Mouse (Mus musculus) left cerebral cortex, postnatal 36 days (tissue): ENCODE measurements at regions not wholly inside any gene's neighbourhood (a gene's known extent, or its start where the extent isn't known, plus 50 kb on each side); places are given as distances from the start of the nearest gene placed in this dataset.

Source experiments
- DNase-seq, 2 experiments: peaks; one replicate each; pipeline ENCODE4 v3.0.0; 2021 to 2022; ENCODE audit warnings: low spot score in 2 of 2, mixed read lengths in 1 of 2
- intact Hi-C: fragments of 180-260 bp; cut with DNase I; formaldehyde crosslinking; loops from one replicate; pipeline ENCODE4 v1.15.1; 2025

DNA sequence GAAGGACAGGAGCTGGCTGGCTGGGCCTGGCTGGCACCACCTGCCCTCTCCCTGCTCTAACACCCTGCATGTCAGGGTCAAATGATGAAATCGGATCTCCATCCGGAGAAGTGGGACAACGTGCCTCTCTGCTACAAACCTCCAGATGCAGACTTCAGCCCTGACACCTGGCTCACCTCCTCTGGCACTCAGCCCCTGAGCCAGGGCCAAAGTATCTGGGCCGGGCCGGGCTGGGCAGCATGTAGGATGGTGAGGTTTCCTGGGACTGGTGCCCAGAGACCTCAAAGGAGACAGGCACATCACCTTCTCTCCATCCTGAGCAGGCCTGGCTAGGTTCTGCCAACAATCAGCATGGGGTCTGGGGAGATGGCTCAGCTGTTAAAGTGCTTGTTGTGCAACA is 113.5 kb downstream of the Tfcp2l1 start:
- no peak for DNase-seq
- intact Hi-C loops: no loop called here

GRCm38 (mm10) chr1:118748196-118748595 is 120.5 kb downstream of the Tfcp2l1 start:
- no peak for DNase-seq
- intact Hi-C loops: no loop called here

DNA sequence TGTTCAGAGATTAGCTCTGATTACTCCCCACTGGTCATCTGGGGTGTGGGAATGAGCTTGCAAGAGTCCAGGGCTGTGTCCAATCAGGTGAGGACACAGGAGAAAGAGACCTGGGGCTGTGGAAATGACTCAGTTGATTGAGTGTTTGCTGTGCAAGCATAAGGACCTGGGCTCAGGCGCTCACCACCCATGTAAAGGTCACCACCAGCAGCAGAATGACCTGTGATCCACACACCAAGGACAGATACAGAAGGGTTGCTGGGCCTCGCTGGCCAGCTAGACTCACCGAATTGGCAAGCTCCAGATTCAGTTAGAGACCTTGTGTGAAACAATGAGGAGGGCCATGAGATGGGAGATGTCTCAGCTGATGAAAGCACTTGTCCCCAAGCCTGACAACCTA is 125.1 kb downstream of the Tfcp2l1 start:
- intact Hi-C loops: loop anchor here (10.0 kb wide), 2 partner anchors 148 to 418 kb away; no protein-coding TSS in a partner anchor
- no peak for DNase-seq

GRCm38 (mm10) chr1:118756171-118756865 is 128.6 kb downstream of the Tfcp2l1 start:
- no peak for DNase-seq
- intact Hi-C loops: loop anchor here (10.0 kb wide), 2 partner anchors 152 to 422 kb away; no protein-coding TSS in a partner anchor

DNA sequence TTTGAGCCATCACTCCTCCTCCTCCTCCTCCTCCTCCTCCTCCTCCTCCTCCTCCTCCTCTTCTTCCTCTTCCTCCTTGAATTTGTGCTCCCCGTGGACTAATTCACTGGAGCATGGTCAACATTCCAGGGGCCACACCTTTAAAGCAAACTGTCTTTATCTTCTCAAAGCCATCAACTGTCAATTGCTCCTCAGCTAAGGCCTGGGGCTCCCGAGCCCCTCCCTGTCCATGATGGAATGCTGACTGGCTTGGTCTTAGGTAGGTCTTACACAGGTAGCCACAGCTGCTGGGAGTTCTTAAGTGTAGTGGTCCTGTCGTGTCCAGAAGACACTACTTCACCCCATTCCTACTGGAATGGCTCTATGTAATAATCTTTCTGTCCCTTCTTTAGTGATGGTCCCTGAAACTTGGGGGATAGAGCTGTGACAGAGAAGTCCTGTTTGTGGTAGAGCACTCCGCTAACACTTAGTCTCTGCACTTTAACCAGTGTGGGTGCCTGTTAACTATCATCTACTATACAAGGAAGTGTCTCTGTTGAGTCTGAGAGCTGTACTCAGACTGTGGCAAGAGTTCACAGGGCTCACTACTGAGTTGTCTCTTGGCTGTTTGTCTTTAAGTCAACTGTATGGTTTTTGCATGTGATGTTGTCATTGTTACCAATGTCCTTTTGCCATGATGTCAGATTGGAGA is 129.7 kb downstream of the Tfcp2l1 start:
- intact Hi-C loops: loop anchor here (10.0 kb wide), 2 partner anchors 153 to 423 kb away; no protein-coding TSS in a partner anchor
- DNase-seq: no peak

DNA sequence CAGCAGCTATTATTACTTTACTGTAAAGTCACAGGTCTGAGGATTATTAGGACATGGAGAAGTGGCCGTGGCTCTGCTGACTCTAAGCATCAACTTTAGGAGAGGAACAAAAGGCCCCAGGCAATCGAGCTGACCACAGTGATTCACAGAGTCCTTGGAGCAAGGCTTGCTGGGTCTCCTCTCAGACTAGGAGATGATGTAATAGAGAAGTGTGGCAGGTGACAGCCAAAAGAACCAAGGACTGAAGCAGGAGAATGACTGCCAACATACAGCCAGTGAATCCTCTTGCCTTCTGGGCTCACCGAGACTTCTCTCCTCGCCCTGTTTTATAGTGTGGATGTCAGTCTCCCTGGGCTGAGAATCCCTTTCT is 130.3 kb downstream of the Tfcp2l1 start:
- no peak for DNase-seq
- intact Hi-C loops: loop anchor here (10.0 kb wide), 2 partner anchors 153 to 423 kb away; no protein-coding TSS in a partner anchor

GRCm38 (mm10) chr1:118759141-118759932 is 131.6 kb downstream of the Tfcp2l1 start:
- intact Hi-C loops: loop anchor here (10.0 kb wide), 2 partner anchors 155 to 425 kb away; no protein-coding TSS in a partner anchor

GRCm38 (mm10) chr1:118765525-118765924 is 137.8 kb downstream of the Tfcp2l1 start:
- DNase-seq: no peak
- intact Hi-C loops: loop anchor here (10.0 kb wide), 1 partner anchor 659 kb away; the partner anchor contains the start of gene Inhbb

More at GRCm38 (mm10) chr1:118759141-118759932, 131.6 kb downstream of the Tfcp2l1 start:
- peak; percentile 77 to 85 for DNase-seq

DNA sequence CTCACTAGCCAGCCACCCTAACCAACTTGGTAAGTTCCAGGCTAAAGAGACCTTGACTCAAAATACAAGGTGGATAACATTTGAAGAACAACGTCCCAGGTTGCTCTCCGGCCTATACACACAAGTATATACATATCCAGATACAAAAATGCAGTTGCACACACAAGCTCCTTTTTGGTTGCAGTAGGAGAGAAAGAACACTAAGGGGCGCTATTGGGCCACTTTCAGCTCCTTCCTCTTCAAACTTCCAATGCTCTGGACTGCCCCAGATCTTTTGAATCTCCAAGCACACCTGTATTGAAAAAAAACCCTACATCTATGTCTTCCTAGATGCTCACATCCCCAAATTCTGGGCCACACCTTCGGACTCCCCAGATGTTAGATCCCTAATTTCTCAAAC is 141.1 kb downstream of the Tfcp2l1 start:
- peak; percentile 25 to 48 for DNase-seq
- intact Hi-C loops: loop anchor here (1.0 to 10.0 kb wide), 2 partner anchors 314 to 656 kb away; partner anchors contain the start of gene Inhbb

DNA sequence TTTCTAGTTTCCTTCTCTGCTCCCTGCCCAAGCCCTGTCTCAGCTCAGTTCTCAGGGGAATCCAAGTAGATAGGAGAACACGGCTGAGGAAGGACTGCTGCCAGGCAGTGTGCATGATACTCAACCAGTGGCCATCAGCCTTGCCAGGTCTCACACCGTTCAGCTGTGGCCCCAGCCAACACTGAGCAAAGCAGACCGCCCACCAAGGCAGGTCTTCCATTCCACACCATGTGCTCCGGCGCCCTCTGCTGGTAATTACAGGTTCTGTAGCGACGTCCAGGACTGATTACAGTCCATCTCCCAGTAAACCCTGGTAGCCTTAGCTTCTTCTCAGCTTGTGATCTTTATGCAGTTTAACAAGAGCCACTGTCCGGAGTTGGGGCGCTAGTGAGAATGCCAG is 144.5 kb downstream of the Tfcp2l1 start:
- peak; percentile 20 to 30 for DNase-seq
- intact Hi-C loops: no loop called here

GRCm38 (mm10) chr1:118776594-118777441 is 149.1 kb downstream of the Tfcp2l1 start:
- no peak for DNase-seq
- intact Hi-C loops: no loop called here
